Mouse (Mus musculus) liver, embryonic 13.5 days (tissue): Measurements from ENCODE around the gene Ube2f. TPM values are rescaled to one million over a fixed set of nuclear protein-coding genes. Genes with fewer than 3 reads are reported as not detected.

Source experiments
- ATAC-seq: fragments of 200-750 bp; cut with Nextera tagmentation; 2 replicates; pipeline ENCODE4 v1.8.0; 2017; ENCODE audit warnings: low read depth, mild to moderate bottlenecking, moderate number of reproducible peaks, moderate library complexity
- DNase-seq: peaks from one replicate; pipeline ENCODE4 v3.0.0; 2022
- H3K27ac ChIP-seq: fragments of 300-500 bp; sonication (generic); 2 replicates; pipeline ENCODE4 v1.5.1; 2015; ENCODE audit warnings: moderate library complexity, mild to moderate bottlenecking, inconsistent platforms
- H3K27me3 ChIP-seq: fragments of 300-500 bp; sonication (generic); 2 replicates; pipeline ENCODE4 v1.6.1; 2015; ENCODE audit warnings: mild to moderate bottlenecking, inconsistent platforms
- H3K36me3 ChIP-seq: fragments of 300-500 bp; sonication (generic); 2 replicates; pipeline ENCODE4 v1.6.1; 2015; ENCODE audit warnings: mild to moderate bottlenecking, inconsistent platforms
- H3K4me1 ChIP-seq: fragments of 300-500 bp; sonication (generic); replicated peaks from 2 replicates; pipeline ENCODE4 v1.6.1; 2015; ENCODE audit warnings: inconsistent platforms
- H3K4me2 ChIP-seq: fragments of 300-500 bp; sonication (generic); 2 replicates; pipeline ENCODE4 v1.6.1; 2015; ENCODE audit warnings: inconsistent platforms, mild to moderate bottlenecking, moderate library complexity
- H3K4me3 ChIP-seq: fragments of 300-500 bp; sonication (generic); replicated peaks from 2 replicates; pipeline ENCODE4 v1.5.1; 2015; ENCODE audit warnings: mild to moderate bottlenecking, inconsistent platforms
- H3K9ac ChIP-seq: fragments of 300-500 bp; sonication (generic); 2 replicates; pipeline ENCODE4 v1.6.1; 2015; ENCODE audit warnings: mild to moderate bottlenecking, inconsistent platforms
- H3K9me3 ChIP-seq: fragments of 300-500 bp; sonication (generic); replicated peaks from 2 replicates; pipeline ENCODE4 v1.6.1; 2016; ENCODE audit warnings: inconsistent platforms
- WGBS: fragments of 180-500 bp; shearing (Covaris S2); methylation state at CpG from one replicate; pipeline ENCODE4 v1.1.7; 2015; ENCODE audit not compliant: insufficient replicate concordance; 5-methylcytosine and 5-hydroxymethylcytosine counted together
- polyA plus RNA-seq: library from polyadenylated mRNA; unstranded; fragments of >200 nt; fragmentation: Nextera tagmentation; extraction: Ambion mirVana; gene quantifications from 2 replicates; pipeline ENCODE4 v1.2.1, GENCODE M21; 2015

Ube2f gene
- polyA plus RNA-seq, 1 experiment from 2014 or later: 71.1 TPM

DNA sequence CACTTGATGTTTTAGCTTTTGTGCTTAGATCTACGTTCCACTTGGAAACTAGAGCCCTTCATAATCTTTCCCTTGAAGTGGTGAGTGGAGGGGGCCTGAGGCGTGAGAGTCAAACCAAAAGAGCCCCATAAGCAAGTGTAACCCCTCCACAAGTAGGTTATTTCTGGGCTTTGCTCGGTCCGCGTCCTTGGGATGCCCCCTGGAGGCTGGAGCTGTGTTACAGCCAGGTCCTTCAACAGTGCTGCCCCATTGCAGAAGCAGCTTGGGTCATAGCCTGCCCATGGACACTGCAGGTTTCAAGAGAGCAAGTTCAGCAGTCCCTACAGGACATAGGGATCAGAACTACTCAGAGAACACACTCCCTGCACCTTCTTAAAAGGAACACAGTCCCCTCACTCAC, 11.0 kb upstream of the Ube2f start:
- no peak overlapping the region for H3K4me2 ChIP-seq
- H3K36me3 ChIP-seq: no peaks in the 10 kb centered on the region
- H3K4me1 ChIP-seq: peaks cover 18% of the 10 kb centered on the region
- H3K9ac ChIP-seq: no peak overlapping the region
- WGBS: 15% methylated on average over 5 of the region's 5 CpGs
- H3K27ac ChIP-seq: no peak overlapping the region
- ATAC-seq: peak; percentile 47; the same call in 1 of the 2 replicates
- H3K4me3 ChIP-seq: no peak overlapping the region
- H3K9me3 ChIP-seq: no peaks in the 10 kb centered on the region
- H3K27me3 ChIP-seq: no peaks in the 10 kb centered on the region
- no peak for DNase-seq

DNA sequence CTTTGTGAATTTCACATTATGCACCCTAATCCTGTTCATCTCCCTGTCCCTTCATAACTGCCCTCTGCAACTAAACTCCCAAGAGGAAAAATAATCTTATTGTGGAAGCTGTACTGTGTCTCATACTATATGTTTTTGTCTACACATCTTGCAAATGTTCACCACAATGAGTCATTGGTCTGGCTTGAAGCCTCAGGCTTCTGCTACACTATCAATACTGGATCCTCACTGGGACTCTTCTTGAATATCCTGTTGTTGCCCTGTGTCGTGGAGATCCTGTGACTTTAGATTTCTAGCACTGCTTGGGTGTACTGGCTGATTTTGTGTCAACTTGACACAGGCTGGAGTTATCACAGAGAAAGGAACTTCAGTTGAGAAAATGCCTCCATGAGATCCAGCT, 10.3 kb upstream of the Ube2f start:
- Histone ChIP-seq H3K27me3 (no peaks in the 10 kb centered on the region), H3K9ac (no peak overlapping the region), H3K4me2 (no peak overlapping the region), H3K4me1 (peaks cover 18% of the 10 kb centered on the region), H3K36me3 (no peaks in the 10 kb centered on the region), H3K4me3 (no peak overlapping the region), H3K27ac (no peak overlapping the region; the same call in 1 of the 2 replicates), H3K9me3 (no peaks in the 10 kb centered on the region)
- WGBS: 9% methylated on average over 1 of the region's 1 CpGs
- ATAC-seq: 0 out of 2 replicates have a peak, but pooled peaks have one; percentile 15
- no peak for DNase-seq

DNA sequence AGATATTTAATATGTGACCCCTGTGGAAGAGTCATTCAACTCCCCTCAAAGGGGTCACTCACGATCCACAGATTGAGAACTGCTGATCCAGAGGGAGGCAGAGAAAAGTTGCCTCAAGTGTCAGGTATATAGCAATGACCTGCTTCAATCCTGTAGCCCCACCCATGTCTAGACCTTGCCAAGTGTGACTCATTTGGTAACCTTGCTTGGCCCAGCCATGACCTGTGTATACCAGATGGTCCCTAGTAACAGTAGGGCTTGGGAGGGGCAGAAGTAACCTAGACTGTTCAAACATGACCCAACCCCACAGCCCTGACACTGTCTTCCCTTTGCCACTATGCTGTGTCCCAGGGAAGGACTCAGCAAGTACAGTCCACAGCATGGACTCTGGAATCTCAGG, 9.4 kb upstream of the Ube2f start:
- WGBS: 55% methylated on average over 1 of the region's 1 CpGs
- no peaks in the 10 kb centered on the region for H3K36me3 ChIP-seq
- ATAC-seq (peak; percentile 50), DNase-seq (no peak)
- no peak overlapping the region for H3K4me2 ChIP-seq
- no peak overlapping the region for H3K9ac ChIP-seq
- no peak overlapping the region for H3K27ac ChIP-seq
- no peaks in the 10 kb centered on the region for H3K27me3 ChIP-seq
- H3K4me1 ChIP-seq: peaks cover 18% of the 10 kb centered on the region
- H3K9me3 ChIP-seq: no peaks in the 10 kb centered on the region
- no peak overlapping the region for H3K4me3 ChIP-seq

DNA sequence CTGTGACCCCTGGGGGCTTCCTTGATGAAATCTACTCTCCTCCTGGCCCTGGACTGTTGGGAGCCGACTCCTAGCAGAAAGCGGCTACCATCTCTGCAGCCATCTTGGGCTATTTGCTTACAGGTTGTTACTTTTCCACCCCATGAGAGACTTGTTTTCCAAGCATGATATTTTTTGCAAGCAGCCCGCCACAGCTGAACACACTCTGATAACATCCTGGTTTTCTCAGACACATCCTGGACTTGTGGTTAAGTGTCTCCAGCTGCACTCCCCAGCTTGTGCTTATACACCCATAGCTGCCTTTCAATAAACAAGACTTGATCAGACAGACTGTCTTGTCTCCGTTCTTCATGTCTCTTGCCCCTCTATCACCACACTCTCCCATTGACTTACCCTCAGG, 8.9 kb upstream of the Ube2f start:
- H3K36me3 ChIP-seq: no peaks in the 10 kb centered on the region
- H3K9me3 ChIP-seq: no peaks in the 10 kb centered on the region
- H3K27me3 ChIP-seq: no peaks in the 10 kb centered on the region
- no peak overlapping the region for H3K9ac ChIP-seq
- DNase-seq: no peak
- no peak overlapping the region for H3K27ac ChIP-seq
- 36% methylated on average over 4 of the region's 4 CpGs for WGBS
- no peak for ATAC-seq
- H3K4me1 ChIP-seq: peaks cover 18% of the 10 kb centered on the region
- H3K4me2 ChIP-seq: no peak overlapping the region
- no peak overlapping the region for H3K4me3 ChIP-seq

DNA sequence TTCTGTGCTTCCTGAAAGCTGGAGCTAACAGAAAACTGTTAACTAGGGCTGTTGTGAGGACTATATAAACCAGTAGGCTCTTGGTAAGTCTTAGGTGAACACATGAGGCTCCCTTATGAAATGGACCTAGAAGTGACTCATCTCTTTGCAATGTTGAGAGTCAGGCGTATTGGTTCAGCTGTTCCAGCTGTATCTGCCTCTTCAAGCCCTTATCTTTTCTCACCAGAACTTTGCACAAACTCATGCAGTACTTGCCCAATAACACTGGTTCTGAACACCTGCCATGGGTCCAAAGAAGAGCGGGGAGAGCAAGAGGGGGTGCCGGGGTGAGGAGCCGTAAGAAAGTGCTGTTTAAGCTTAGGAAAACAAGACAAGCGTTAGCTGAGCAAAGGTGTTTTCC, 1.9 kb upstream of the Ube2f start:
- Histone ChIP-seq H3K4me1 (peaks cover 52% of the 10 kb centered on the region), H3K4me3 (peak overlapping the region; percentile 94), H3K36me3 (no peaks in the 10 kb centered on the region), H3K9ac (peak overlapping the region; percentile 64), H3K4me2 (peak overlapping the region; percentile 91), H3K9me3 (no peaks in the 10 kb centered on the region), H3K27me3 (no peaks in the 10 kb centered on the region), H3K27ac (peak overlapping the region; percentile 97)
- 56% methylated on average over 5 of the region's 5 CpGs for WGBS
- peak; percentile 61 for ATAC-seq
- DNase-seq: peak; percentile 63

DNA sequence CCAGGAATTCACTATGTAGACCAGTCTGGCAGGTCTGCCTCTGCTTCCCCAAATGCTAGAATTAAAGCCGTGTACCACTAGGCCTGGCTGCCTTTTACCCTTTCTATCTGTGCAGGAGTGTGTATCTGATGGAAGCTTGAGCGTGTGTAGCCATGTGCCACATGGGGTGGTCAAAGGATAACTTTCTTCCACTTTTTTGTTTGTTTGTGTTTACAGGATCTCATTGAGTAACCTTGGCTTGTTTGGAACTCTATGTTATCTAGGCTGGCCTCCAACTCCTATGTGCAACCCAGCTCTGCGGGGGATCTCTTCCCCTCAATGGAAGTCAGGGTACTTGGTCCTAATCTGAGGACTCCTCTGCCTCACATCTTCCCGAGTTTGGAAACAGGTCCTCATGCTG, 1.1 kb upstream of the Ube2f start:
- peak overlapping the region; percentile 91 for H3K4me2 ChIP-seq
- DNase-seq (peak; percentile 17), ATAC-seq (no peak)
- peak overlapping the region; percentile 94 for H3K4me3 ChIP-seq
- no peaks in the 10 kb centered on the region for H3K9me3 ChIP-seq
- WGBS: 34% methylated on average over 4 of the region's 4 CpGs
- H3K27me3 ChIP-seq: no peaks in the 10 kb centered on the region
- no peaks in the 10 kb centered on the region for H3K36me3 ChIP-seq
- peak overlapping the region; percentile 97 for H3K27ac ChIP-seq
- peaks cover 58% of the 10 kb centered on the region for H3K4me1 ChIP-seq
- peak overlapping the region; percentile 59 for H3K9ac ChIP-seq

DNA sequence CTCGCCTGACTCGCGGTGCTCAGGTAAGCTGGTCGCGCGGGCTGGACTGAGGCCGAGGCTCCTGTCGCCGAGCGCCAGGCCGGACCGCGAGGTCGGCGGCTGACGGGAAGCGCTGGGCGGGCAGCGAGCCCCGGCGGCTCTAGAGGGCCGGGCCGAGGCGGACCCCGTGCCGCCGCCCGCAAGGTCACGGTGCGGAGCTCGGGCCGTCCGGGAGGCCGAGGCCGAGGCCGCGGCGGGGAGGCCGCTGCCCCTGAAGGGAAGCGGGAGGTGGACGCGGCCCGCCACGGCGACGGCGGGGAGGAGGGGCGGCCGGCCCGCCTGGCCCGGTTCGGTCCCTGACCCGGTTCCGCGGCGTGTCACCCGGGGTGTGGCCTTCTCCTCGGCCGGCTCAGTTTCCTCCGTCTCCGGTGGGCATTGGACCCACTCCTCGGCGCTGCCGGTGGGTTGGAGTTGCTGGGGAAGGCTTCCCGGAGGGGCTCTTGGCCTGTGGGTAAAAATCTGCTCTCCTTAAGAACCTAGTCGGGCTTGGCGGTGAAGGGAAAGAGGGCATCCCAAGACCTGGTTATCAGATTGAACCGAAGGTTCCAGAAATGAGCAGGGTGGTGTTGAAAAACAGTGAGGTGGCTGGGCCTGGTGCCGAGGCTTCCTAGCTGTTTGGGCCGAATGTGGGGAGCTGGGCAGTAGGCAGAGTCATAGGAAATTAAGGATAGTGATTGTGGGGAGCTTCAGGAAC, 477 bp downstream of the Ube2f start:
- DNase-seq (peak; percentile 18), ATAC-seq (peak; percentile 25)
- peak overlapping the region; percentile 94 for H3K4me3 ChIP-seq
- peak overlapping the region; percentile 91 for H3K4me2 ChIP-seq
- peaks cover 11% of the 10 kb centered on the region for H3K36me3 ChIP-seq
- H3K4me1 ChIP-seq: peaks cover 58% of the 10 kb centered on the region
- under 1% methylated on average over 70 of the region's 70 CpGs for WGBS
- no peaks in the 10 kb centered on the region for H3K27me3 ChIP-seq
- peak overlapping the region; percentile 90 for H3K27ac ChIP-seq
- peak overlapping the region; percentile 98 for H3K9ac ChIP-seq
- H3K9me3 ChIP-seq: no peaks in the 10 kb centered on the region

DNA sequence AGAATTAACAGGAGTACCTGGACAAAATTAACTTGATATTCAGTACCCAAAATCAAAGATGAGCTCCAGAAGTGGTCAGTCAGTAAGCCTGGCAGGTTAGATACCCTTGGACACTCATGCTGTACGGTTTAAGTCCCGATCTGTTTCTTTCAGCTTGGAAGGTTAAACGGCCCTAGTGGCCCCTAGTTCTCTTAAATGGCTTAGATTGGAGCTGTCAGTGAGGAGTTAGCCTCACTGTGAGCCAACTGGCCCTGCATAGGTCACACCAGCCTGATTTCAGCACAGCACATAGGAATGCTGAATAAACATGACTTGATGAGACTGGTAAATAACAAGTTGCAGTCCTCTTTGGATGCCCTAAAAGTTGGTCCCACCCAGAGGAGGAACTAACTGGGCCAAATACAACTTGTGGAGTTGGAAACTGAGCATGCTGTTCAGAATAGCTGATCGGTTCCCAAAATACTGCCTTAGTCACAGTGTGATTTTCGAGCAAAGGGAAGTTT, 1.1 kb downstream of the Ube2f start:
- Histone ChIP-seq H3K4me2 (peak overlapping the region; percentile 91), H3K4me3 (peak overlapping the region; percentile 94), H3K27ac (peak overlapping the region; percentile 90), H3K4me1 (peaks cover 58% of the 10 kb centered on the region), H3K9me3 (no peaks in the 10 kb centered on the region), H3K36me3 (peaks cover 11% of the 10 kb centered on the region), H3K9ac (peak overlapping the region; percentile 98), H3K27me3 (no peaks in the 10 kb centered on the region)
- 16% methylated on average over 5 of the region's 5 CpGs for WGBS
- ATAC-seq (no peak), DNase-seq (no peak)

DNA sequence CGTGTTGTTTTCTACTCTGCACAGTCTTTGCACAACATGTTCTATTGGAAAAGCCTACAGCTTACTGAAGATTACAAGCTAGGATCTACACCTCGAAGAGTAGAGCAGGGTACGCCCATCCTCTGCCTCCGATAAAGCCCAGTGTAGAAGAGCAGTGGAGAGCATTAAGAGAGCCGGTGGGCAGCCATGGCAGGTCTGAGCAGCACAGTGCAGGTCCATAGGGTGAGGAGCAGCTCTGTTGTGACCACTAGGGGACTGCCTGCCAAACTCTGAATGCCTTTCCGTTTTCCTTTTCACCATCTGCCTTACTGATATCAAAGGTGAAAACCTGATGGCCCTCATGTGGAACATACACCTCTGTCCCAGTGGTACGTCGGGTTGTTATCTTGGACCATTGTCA, 1.8 kb downstream of the Ube2f start:
- Histone ChIP-seq H3K27ac (peak overlapping the region; percentile 90), H3K27me3 (no peaks in the 10 kb centered on the region), H3K4me1 (peaks cover 59% of the 10 kb centered on the region), H3K36me3 (peaks cover 12% of the 10 kb centered on the region), H3K4me2 (peak overlapping the region; percentile 91), H3K9ac (peak overlapping the region; percentile 98), H3K4me3 (peak overlapping the region; percentile 94), H3K9me3 (no peaks in the 10 kb centered on the region)
- WGBS: 22% methylated on average over 8 of the region's 8 CpGs
- ATAC-seq (peak; percentile 44), DNase-seq (peak; percentile 40)

DNA sequence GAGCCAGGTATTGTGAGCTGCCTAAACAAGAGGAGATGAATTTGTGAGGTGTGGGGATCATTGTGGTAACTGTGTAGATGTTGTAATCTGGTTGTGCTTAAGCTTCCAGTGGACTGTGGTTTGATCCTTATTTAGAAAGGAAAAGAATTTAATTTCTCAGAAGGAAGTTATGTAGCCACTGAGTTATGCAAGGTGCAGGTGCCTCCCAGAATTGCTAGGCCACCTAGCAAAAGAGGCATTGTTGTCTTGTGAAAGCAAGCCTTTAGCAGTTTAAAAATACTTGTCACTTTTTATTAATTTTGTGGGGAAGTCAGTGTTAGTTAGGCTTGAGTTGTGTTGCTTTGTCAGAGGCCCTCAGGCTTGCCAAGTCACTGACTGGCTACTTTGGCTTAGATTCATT, 7.8 kb downstream of the Ube2f start:
- Histone ChIP-seq H3K27me3 (no peaks in the 10 kb centered on the region), H3K9me3 (no peaks in the 10 kb centered on the region), H3K4me1 (peaks cover 28% of the 10 kb centered on the region), H3K9ac (no peak overlapping the region; the same call in 1 of the 2 replicates), H3K4me3 (no peak overlapping the region), H3K4me2 (no peak overlapping the region), H3K36me3 (peaks cover 28% of the 10 kb centered on the region), H3K27ac (no peak overlapping the region)
- DNase-seq: no peak
- ATAC-seq: no peak

DNA sequence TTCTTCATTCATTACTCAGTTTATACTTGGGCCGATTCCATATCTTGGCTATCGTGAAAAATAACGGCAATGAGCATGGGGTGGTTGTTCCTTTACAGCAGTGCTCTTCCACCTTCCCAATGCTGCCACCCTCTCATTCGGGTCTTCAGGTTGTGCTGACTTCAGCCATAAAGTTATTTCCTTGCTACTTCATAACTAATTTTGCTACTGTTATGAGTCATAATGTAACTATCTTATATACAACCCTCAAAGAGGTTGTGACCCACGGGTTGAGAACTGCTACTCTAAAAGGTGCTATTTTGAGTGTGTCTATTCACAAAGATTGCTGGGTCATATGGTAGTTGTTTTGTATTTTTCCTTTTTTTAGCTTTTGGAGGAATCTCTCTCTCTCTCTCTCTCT, 9.7 kb downstream of the Ube2f start:
- Histone ChIP-seq H3K27me3 (no peaks in the 10 kb centered on the region), H3K4me1 (peaks cover 20% of the 10 kb centered on the region), H3K4me2 (no peak overlapping the region), H3K9ac (no peak overlapping the region), H3K36me3 (peaks cover 26% of the 10 kb centered on the region), H3K4me3 (no peak overlapping the region), H3K9me3 (no peaks in the 10 kb centered on the region), H3K27ac (no peak overlapping the region)
- WGBS: 69% methylated on average over 5 of the region's 5 CpGs
- ATAC-seq (no peak), DNase-seq (no peak)

DNA sequence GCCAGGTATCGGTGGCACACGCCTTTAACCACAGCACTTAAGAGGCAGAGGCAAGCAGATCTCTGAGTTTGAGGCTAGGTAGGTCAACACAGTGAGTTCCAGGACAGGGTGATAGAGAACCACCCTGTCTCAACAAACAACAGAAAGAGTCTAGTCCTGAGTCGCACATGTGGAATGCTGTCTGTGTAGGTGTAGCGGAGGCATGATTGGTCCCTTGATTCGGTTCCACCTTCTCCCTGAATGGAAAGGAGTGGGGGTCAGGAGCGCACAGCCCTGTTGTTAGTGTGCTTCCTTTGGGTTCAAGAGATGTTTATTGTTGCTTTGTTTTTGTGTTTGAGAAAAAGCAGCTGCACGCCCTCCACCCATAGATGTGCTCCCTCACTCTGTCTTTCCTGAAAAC, 12.4 kb downstream of the Ube2f start:
- ATAC-seq (no peak), DNase-seq (no peak)
- Histone ChIP-seq H3K27me3 (no peaks in the 10 kb centered on the region), H3K9me3 (no peaks in the 10 kb centered on the region), H3K4me3 (no peak overlapping the region), H3K4me2 (no peak overlapping the region), H3K36me3 (peaks cover 33% of the 10 kb centered on the region), H3K9ac (no peak overlapping the region), H3K27ac (no peak overlapping the region), H3K4me1 (peaks cover 12% of the 10 kb centered on the region)
- WGBS: 92% methylated on average over 7 of the region's 7 CpGs
